Mouse (Mus musculus) intestine, embryonic 15.5 days (tissue): ENCODE data around the gene B630019K06Rik. TPM values are rescaled to one million over a fixed set of nuclear protein-coding genes. Genes with fewer than 3 reads are reported as not detected.

Experiments
- ATAC-seq: fragments of 200-750 bp; cut with Nextera tagmentation; 2 replicates; pipeline ENCODE4 v1.8.0; 2017; ENCODE audit warnings: moderate TSS enrichment, moderate library complexity
- H3K27ac ChIP-seq: fragments of 300-500 bp; sonication (generic); 2 replicates; pipeline ENCODE4 v1.5.1; 2015; ENCODE audit warnings: mild to moderate bottlenecking, inconsistent platforms
- H3K27me3 ChIP-seq: fragments of 300-500 bp; sonication (generic); replicated peaks from 2 replicates; pipeline ENCODE4 v1.6.1; 2015; ENCODE audit warnings: inconsistent platforms
- H3K36me3 ChIP-seq: fragments of 300-500 bp; sonication (generic); 2 replicates; pipeline ENCODE4 v1.6.1; 2015; ENCODE audit warnings: inconsistent platforms
- H3K4me1 ChIP-seq: fragments of 300-500 bp; sonication (generic); replicated peaks from 2 replicates; pipeline ENCODE4 v1.6.1; 2015; ENCODE audit warnings: inconsistent platforms
- H3K4me2 ChIP-seq: fragments of 300-500 bp; sonication (generic); replicated peaks from 2 replicates; pipeline ENCODE4 v1.6.1; 2015; ENCODE audit warnings: mild to moderate bottlenecking, inconsistent platforms
- H3K4me3 ChIP-seq: fragments of 300-500 bp; sonication (generic); replicated peaks from 2 replicates; pipeline ENCODE4 v1.5.1; 2015; ENCODE audit warnings: inconsistent platforms
- H3K9ac ChIP-seq: fragments of 300-500 bp; sonication (generic); 2 replicates; pipeline ENCODE4 v1.6.1; 2015; ENCODE audit warnings: inconsistent platforms
- H3K9me3 ChIP-seq: fragments of 300-500 bp; sonication (generic); 2 replicates; pipeline ENCODE4 v1.6.1; 2016; ENCODE audit warnings: inconsistent platforms
- WGBS: fragments of 180-500 bp; shearing (Covaris S2); methylation state at CpG from one replicate; pipeline ENCODE4 v1.1.7; 2015; 5-methylcytosine and 5-hydroxymethylcytosine counted together
- polyA plus RNA-seq: library from polyadenylated mRNA; unstranded; fragments of >200 nt; fragmentation: Nextera tagmentation; extraction: Ambion mirVana; gene quantifications from 2 replicates; pipeline ENCODE4 v1.2.1, GENCODE M21; 2015

Gene B630019K06Rik
- polyA plus RNA-seq, 1 experiment from 2014 or later, result 3.3 TPM

GRCm38 (mm10) chrX:8927308-8927707 lies 35.1 kb downstream of the B630019K06Rik start:
- H3K4me1 ChIP-seq, result no peaks in the 10 kb centered on the region
- no peaks in the 10 kb centered on the region for H3K9me3 ChIP-seq
- no peaks in the 10 kb centered on the region for H3K27me3 ChIP-seq
- no peak for ATAC-seq
- no peak overlapping the region for H3K27ac ChIP-seq
- no peaks in the 10 kb centered on the region for H3K36me3 ChIP-seq
- H3K9ac ChIP-seq, result no peak overlapping the region
- H3K4me2 ChIP-seq, result no peak overlapping the region
- 31% methylated on average over 4 of the region's 4 CpGs for WGBS
- H3K4me3 ChIP-seq, result no peak overlapping the region

GRCm38 (mm10) chrX:8944041-8944440 lies 51.9 kb downstream of the B630019K06Rik start:
- Histone ChIP-seq H3K4me2 (no peak overlapping the region), H3K9me3 (no peaks in the 10 kb centered on the region), H3K27me3 (no peaks in the 10 kb centered on the region), H3K27ac (no peak overlapping the region), H3K4me3 (no peak overlapping the region), H3K36me3 (no peaks in the 10 kb centered on the region), H3K4me1 (no peaks in the 10 kb centered on the region), H3K9ac (no peak overlapping the region)
- 71% methylated on average over 8 of the region's 8 CpGs for WGBS
- ATAC-seq, result no peak

Other genes starting within 250 kb of the B630019K06Rik start
- gene Ssxb8, start 201.5 kb upstream of the B630019K06Rik start, polyA plus RNA-seq, result not detected in 2 replicates
- not detected in 2 replicates for gene Ssx9, start 143.9 kb upstream of the B630019K06Rik start, polyA plus RNA-seq
- gene Ssxb5, start 88.7 kb upstream of the B630019K06Rik start, polyA plus RNA-seq, result not detected in 2 replicates
- not detected in 2 replicates for gene Gm6592, start 48.4 kb upstream of the B630019K06Rik start, polyA plus RNA-seq
- not detected in 2 replicates for gene Gm5751, start 18.1 kb upstream of the B630019K06Rik start, polyA plus RNA-seq
- not detected in 2 replicates for gene Fthl17b, start 70.6 kb downstream of the B630019K06Rik start, polyA plus RNA-seq
- gene Fthl17c, start 84.2 kb downstream of the B630019K06Rik start, polyA plus RNA-seq, result not detected in 2 replicates
- not detected in 2 replicates for gene Fthl17d, start 94.4 kb downstream of the B630019K06Rik start, polyA plus RNA-seq
- gene Fthl17e, start 141.1 kb downstream of the B630019K06Rik start, polyA plus RNA-seq, result not detected in 2 replicates
- gene Fthl17f, start 170.6 kb downstream of the B630019K06Rik start, polyA plus RNA-seq, result not detected in 2 replicates
- gene 4930402K13Rik, start 212.2 kb downstream of the B630019K06Rik start, polyA plus RNA-seq, result not detected in 2 replicates